29 mouse cellular contexts compared by ENCODE assay signal in the genomic region with DNA sequence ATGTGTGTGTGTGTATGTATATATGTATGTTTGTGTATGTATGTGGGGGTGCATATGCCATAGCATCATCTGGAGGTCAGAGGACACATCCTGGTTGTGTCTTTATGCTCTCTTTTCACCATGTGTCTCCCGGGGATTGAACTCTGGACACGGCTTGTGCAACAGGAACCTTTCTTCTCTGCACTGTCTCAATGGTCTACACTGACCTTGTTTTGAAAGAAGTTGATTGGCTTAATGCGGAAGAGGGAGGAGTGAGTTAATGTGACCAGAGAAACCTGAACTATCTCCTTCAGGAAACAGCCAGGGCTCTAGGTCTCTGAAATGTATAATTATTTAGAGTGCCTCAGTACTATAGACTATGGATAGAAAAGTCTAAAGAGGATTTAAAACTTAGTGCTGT.
DNase-seq lines count a peak whose midpoint lies in the region; ATAC-seq and TF ChIP-seq lines count a peak whose summit lies in the region.
"Had no signal": no experiment of that assay in that cellular context is flagged by ENCODE, and none has a peak within 500 bp of the region (broad histone marks: within the 10 kb centered on the region; RNA-seq: fewer than 3 reads in every experiment).

No protein-coding gene starts in this region.

- H3K27me3 ChIP-seq in embryonic facial prominence, embryonic 14.5 days (replicated peaks; ENCODE audit: control insufficient read depth, insufficient read depth, low read length), result no peaks in the 10 kb centered on the region
- H3K27me3 ChIP-seq in embryonic facial prominence, embryonic 10.5 days (replicated peaks; ENCODE audit: low read depth, poor library complexity, severe bottlenecking), result no peaks in the 10 kb centered on the region
- no peaks in the 10 kb centered on the region for H3K27me3 ChIP-seq in liver, embryonic 12.5 days (replicated peaks)
- H3K27me3 ChIP-seq in liver, embryonic 16.5 days (ENCODE audit: control insufficient read depth, insufficient read depth, low read depth, low read length), result no peaks in the 10 kb centered on the region
- no peaks in the 10 kb centered on the region for H3K27me3 ChIP-seq in midbrain, embryonic 13.5 days
- no peaks in the 10 kb centered on the region for H3K27me3 ChIP-seq in hindbrain, postnatal 0 days (ENCODE audit: insufficient read depth, low read length)
- H3K27me3 ChIP-seq: embryonic facial prominence, embryonic 15.5 days; forebrain, embryonic 13.5 days; heart, embryonic 13.5 days; stomach, embryonic 15.5 days had no signal

- TF ChIP-seq CTCF in hindbrain, postnatal 0 days (IDR thresholded peaks at IDR 0.05; ENCODE audit: low read depth), result no peak

- DNase-seq in embryonic facial prominence, embryonic 14.5 days (ENCODE audit: low spot score), result peak; percentile 19
- no peak for DNase-seq in embryonic facial prominence, embryonic 10.5 days (ENCODE audit: low spot score)
- DNase-seq in liver, result no peak
- DNase-seq in layer of hippocampus, postnatal 14 days (ENCODE audit: low spot score in 2 of 2), result no peak
- no peak for DNase-seq in hindbrain, postnatal 0 days (ENCODE audit: low spot score)
- DNase-seq: adrenal gland, postnatal 10 days; cerebellum, adult 11-12 months; cerebellum, adult 9-11 months; embryo, embryonic 11 days; gastrocnemius, postnatal 36 days; heart, adult 2 months; heart, postnatal 10 days; kidney, adult 8-10 months; kidney, postnatal 10 days; layer of hippocampus, adult 9-11 months; right cerebral cortex, postnatal 25 days; thymus, postnatal 14 days had no signal

- no peak overlapping the region for H3K4me3 ChIP-seq in embryonic facial prominence, embryonic 14.5 days (ENCODE audit: low read depth, low read length)
- H3K4me3 ChIP-seq in embryonic facial prominence, embryonic 10.5 days, result no peak overlapping the region
- no peak overlapping the region for H3K4me3 ChIP-seq in liver, embryonic 12.5 days
- no peak overlapping the region for H3K4me3 ChIP-seq in liver, embryonic 16.5 days (ENCODE audit: low read depth, low read length)
- no peak overlapping the region for H3K4me3 ChIP-seq in midbrain, embryonic 13.5 days (replicated peaks)
- H3K4me3 ChIP-seq in hindbrain, postnatal 0 days (ENCODE audit: low read length), result no peak overlapping the region
- H3K4me3 ChIP-seq: embryonic facial prominence, embryonic 15.5 days; forebrain, embryonic 13.5 days; heart, adult 2 months; heart, embryonic 13.5 days; midbrain, embryonic 10.5 days; stomach, embryonic 15.5 days had no signal

- H3K4me1 ChIP-seq in embryonic facial prominence, embryonic 14.5 days (ENCODE audit: control insufficient read depth, insufficient read depth, low read length), result peaks cover 41% of the 10 kb centered on the region
- H3K4me1 ChIP-seq in embryonic facial prominence, embryonic 10.5 days, result peaks cover 66% of the 10 kb centered on the region
- H3K4me1 ChIP-seq in liver, embryonic 12.5 days, result peaks cover 68% of the 10 kb centered on the region
- peaks cover 53% of the 10 kb centered on the region for H3K4me1 ChIP-seq in liver, embryonic 16.5 days (ENCODE audit: control insufficient read depth, low read depth, low read length)
- peaks cover 5% of the 10 kb centered on the region; the same call in 1 of the 2 replicates for H3K4me1 ChIP-seq in midbrain, embryonic 13.5 days (replicated peaks)
- peaks cover 9% of the 10 kb centered on the region; the same call in 1 of the 2 replicates for H3K4me1 ChIP-seq in hindbrain, postnatal 0 days (ENCODE audit: insufficient read depth, low read length)

- no peak overlapping the region for H3K4me2 ChIP-seq in embryonic facial prominence, embryonic 14.5 days (ENCODE audit: low read depth, low read length)
- no peak overlapping the region for H3K4me2 ChIP-seq in liver, embryonic 12.5 days
- H3K4me2 ChIP-seq in liver, embryonic 16.5 days (ENCODE audit: low read depth, low read length), result no peak overlapping the region
- H3K4me2 ChIP-seq in midbrain, embryonic 13.5 days (replicated peaks), result no peak overlapping the region
- H3K4me2 ChIP-seq in hindbrain, postnatal 0 days (ENCODE audit: low read depth, low read length), result no peak overlapping the region
- H3K4me2 ChIP-seq: embryonic facial prominence, embryonic 15.5 days; forebrain, embryonic 13.5 days; heart, embryonic 13.5 days; hindbrain, embryonic 14.5 days; stomach, embryonic 15.5 days had no signal

- H3K9me3 ChIP-seq in embryonic facial prominence, embryonic 14.5 days (ENCODE audit: control insufficient read depth, low read length), result no peaks in the 10 kb centered on the region
- no peaks in the 10 kb centered on the region for H3K9me3 ChIP-seq in embryonic facial prominence, embryonic 10.5 days
- no peaks in the 10 kb centered on the region for H3K9me3 ChIP-seq in liver, embryonic 12.5 days (replicated peaks)
- no peaks in the 10 kb centered on the region for H3K9me3 ChIP-seq in liver, embryonic 16.5 days (replicated peaks; ENCODE audit: control insufficient read depth, low read length)
- H3K9me3 ChIP-seq in midbrain, embryonic 13.5 days, result no peaks in the 10 kb centered on the region
- H3K9me3 ChIP-seq in hindbrain, postnatal 0 days (ENCODE audit: low read length), result no peaks in the 10 kb centered on the region
- H3K9me3 ChIP-seq: embryonic facial prominence, embryonic 15.5 days; forebrain, embryonic 13.5 days; heart, embryonic 13.5 days; midbrain, embryonic 10.5 days; stomach, embryonic 15.5 days had no signal

- H3K36me3 ChIP-seq in embryonic facial prominence, embryonic 14.5 days (ENCODE audit: control insufficient read depth, insufficient read depth, low read length), result peaks cover 33% of the 10 kb centered on the region
- H3K36me3 ChIP-seq in embryonic facial prominence, embryonic 10.5 days (replicated peaks), result peaks cover 56% of the 10 kb centered on the region
- peaks cover 55% of the 10 kb centered on the region for H3K36me3 ChIP-seq in liver, embryonic 12.5 days
- no peaks in the 10 kb centered on the region; the same call in 1 of the 2 replicates for H3K36me3 ChIP-seq in liver, embryonic 16.5 days (ENCODE audit: control insufficient read depth, insufficient read depth)
- H3K36me3 ChIP-seq in midbrain, embryonic 13.5 days, result no peaks in the 10 kb centered on the region
- H3K36me3 ChIP-seq in hindbrain, postnatal 0 days (ENCODE audit: insufficient read depth, low read length), result no peaks in the 10 kb centered on the region
- H3K36me3 ChIP-seq: G1E had no signal

- ATAC-seq in embryonic facial prominence, embryonic 14.5 days (ENCODE audit: low read depth), result peak; percentile 13; the same call in 1 of the 2 replicates
- ATAC-seq in liver, embryonic 12.5 days, result no peak
- no peak for ATAC-seq in liver, embryonic 16.5 days (ENCODE audit: low read depth)
- no peak for ATAC-seq in midbrain, embryonic 13.5 days
- ATAC-seq in hindbrain, postnatal 0 days, result no peak
- ATAC-seq: forebrain, embryonic 13.5 days; inflammation-experienced regulatory T-cells, adult 6 months; midbrain, embryonic 16.5 days had no signal

- 54% methylated on average over 3 of the region's 3 CpGs for WGBS in embryonic facial prominence, embryonic 14.5 days
- WGBS in embryonic facial prominence, embryonic 10.5 days, result 56% methylated on average over 3 of the region's 3 CpGs
- 68% methylated on average over 3 of the region's 3 CpGs for WGBS in liver, embryonic 12.5 days (ENCODE audit: insufficient replicate concordance)
- WGBS in liver, embryonic 16.5 days (ENCODE audit: insufficient replicate concordance), result 57% methylated on average over 3 of the region's 3 CpGs
- 88% methylated on average over 3 of the region's 3 CpGs for WGBS in midbrain, embryonic 13.5 days
- 82% methylated on average over 3 of the region's 3 CpGs for WGBS in hindbrain, postnatal 0 days

- H3K9ac ChIP-seq in embryonic facial prominence, embryonic 14.5 days (ENCODE audit: low read depth, low read length), result no peak overlapping the region
- H3K9ac ChIP-seq in liver, embryonic 12.5 days, result no peak overlapping the region
- no peak overlapping the region for H3K9ac ChIP-seq in liver, embryonic 16.5 days (ENCODE audit: low read depth, low read length)
- no peak overlapping the region for H3K9ac ChIP-seq in midbrain, embryonic 13.5 days (replicated peaks)
- H3K9ac ChIP-seq in hindbrain, postnatal 0 days (replicated peaks; ENCODE audit: low read length), result no peak overlapping the region
- H3K9ac ChIP-seq: embryonic facial prominence, embryonic 15.5 days; forebrain, embryonic 13.5 days; heart, embryonic 13.5 days; hindbrain, embryonic 14.5 days; stomach, embryonic 15.5 days had no signal

- H3K27ac ChIP-seq in embryonic facial prominence, embryonic 14.5 days (replicated peaks; ENCODE audit: low read depth, low read length), result no peak overlapping the region
- no peak overlapping the region for H3K27ac ChIP-seq in embryonic facial prominence, embryonic 10.5 days (replicated peaks)
- peak overlapping the region; percentile 52 for H3K27ac ChIP-seq in liver, embryonic 12.5 days
- peak overlapping the region; percentile 31 for H3K27ac ChIP-seq in liver, embryonic 16.5 days (ENCODE audit: low read length)
- no peak overlapping the region for H3K27ac ChIP-seq in midbrain, embryonic 13.5 days
- H3K27ac ChIP-seq in hindbrain, postnatal 0 days, result no peak overlapping the region
- H3K27ac ChIP-seq: embryonic facial prominence, embryonic 15.5 days; forebrain, embryonic 13.5 days; heart, adult 2 months; heart, embryonic 13.5 days; hindbrain, embryonic 14.5 days; midbrain, embryonic 10.5 days; stomach, embryonic 15.5 days had no signal

Comparison
In these comparisons a context has a peak if more than half of its experiments do, and no peak if none do; other contexts are left out.
1. H3K27ac ChIP-seq: peak in liver, embryonic 12.5 days (single experiment) and liver, embryonic 16.5 days (single experiment); none in embryonic facial prominence, embryonic 14.5 days (single experiment), embryonic facial prominence, embryonic 10.5 days (single experiment), midbrain, embryonic 13.5 days (single experiment) and hindbrain, postnatal 0 days (single experiment).